Mouse (Mus musculus) left cerebral cortex, adult 11 months (tissue): ENCODE measurements around the gene Ush2a.

Experiments used
- DNase-seq: peaks from one replicate; pipeline ENCODE4 v3.0.0; 2022; ENCODE audit warnings: low spot score

Gene Ush2a

GRCm38 (mm10) chr1:188261903-188262682 lies at the start of gene Ush2a:
Gene Ush2a (plus strand): TSS chr1:188262023.
- DNase-seq = no peak

GRCm38 (mm10) chr1:188214885-188215611 lies 46.8 kb upstream of the Ush2a start:
- no peak for DNase-seq

GRCm38 (mm10) chr1:188221226-188221792 lies 40.5 kb upstream of the Ush2a start:
- DNase-seq = peak; percentile 13

- DNase-seq = no peak
Observed at GRCm38 (mm10) chr1:188233036-188233724, 28.6 kb upstream of the Ush2a start.

- no peak for DNase-seq
Observed at GRCm38 (mm10) chr1:188238636-188239035, 23.2 kb upstream of the Ush2a start.

- no peak for DNase-seq
Observed at GRCm38 (mm10) chr1:188241766-188242165, 20.1 kb upstream of the Ush2a start.

- DNase-seq = no peak
Observed at GRCm38 (mm10) chr1:188257500-188257899, 4.3 kb upstream of the Ush2a start.

GRCm38 (mm10) chr1:188260259-188261107 lies 1.3 kb upstream of the Ush2a start:
- no peak for DNase-seq

GRCm38 (mm10) chr1:188267127-188267722 lies 5.4 kb downstream of the Ush2a start:
- no peak for DNase-seq

GRCm38 (mm10) chr1:188269071-188269470 lies 7.2 kb downstream of the Ush2a start:
- DNase-seq = no peak

GRCm38 (mm10) chr1:188313303-188313702 lies 51.5 kb downstream of the Ush2a start:
- DNase-seq = no peak

- DNase-seq = no peak
Observed at GRCm38 (mm10) chr1:188316574-188316973, 54.8 kb downstream of the Ush2a start.

GRCm38 (mm10) chr1:188320204-188320603 lies 58.4 kb downstream of the Ush2a start:
- DNase-seq = no peak

GRCm38 (mm10) chr1:188321534-188321933 lies 59.7 kb downstream of the Ush2a start:
- no peak for DNase-seq

- DNase-seq = no peak
Observed at GRCm38 (mm10) chr1:188330406-188330805, 68.6 kb downstream of the Ush2a start.

- DNase-seq = no peak
Observed at GRCm38 (mm10) chr1:188333936-188334335, 72.1 kb downstream of the Ush2a start.

GRCm38 (mm10) chr1:188347762-188348161 lies 85.9 kb downstream of the Ush2a start:
- DNase-seq = no peak

GRCm38 (mm10) chr1:188354726-188355125 lies 92.9 kb downstream of the Ush2a start:
- no peak for DNase-seq

- peak; percentile 2 for DNase-seq
Observed at GRCm38 (mm10) chr1:188363548-188363947, 101.7 kb downstream of the Ush2a start.

GRCm38 (mm10) chr1:188385180-188385579 lies 123.4 kb downstream of the Ush2a start:
- no peak for DNase-seq

GRCm38 (mm10) chr1:188385733-188386261 lies 124.0 kb downstream of the Ush2a start:
- no peak for DNase-seq
